Mouse (Mus musculus): Measurements from ENCODE around the gene Kdelr3.

Gene Kdelr3

DNA sequence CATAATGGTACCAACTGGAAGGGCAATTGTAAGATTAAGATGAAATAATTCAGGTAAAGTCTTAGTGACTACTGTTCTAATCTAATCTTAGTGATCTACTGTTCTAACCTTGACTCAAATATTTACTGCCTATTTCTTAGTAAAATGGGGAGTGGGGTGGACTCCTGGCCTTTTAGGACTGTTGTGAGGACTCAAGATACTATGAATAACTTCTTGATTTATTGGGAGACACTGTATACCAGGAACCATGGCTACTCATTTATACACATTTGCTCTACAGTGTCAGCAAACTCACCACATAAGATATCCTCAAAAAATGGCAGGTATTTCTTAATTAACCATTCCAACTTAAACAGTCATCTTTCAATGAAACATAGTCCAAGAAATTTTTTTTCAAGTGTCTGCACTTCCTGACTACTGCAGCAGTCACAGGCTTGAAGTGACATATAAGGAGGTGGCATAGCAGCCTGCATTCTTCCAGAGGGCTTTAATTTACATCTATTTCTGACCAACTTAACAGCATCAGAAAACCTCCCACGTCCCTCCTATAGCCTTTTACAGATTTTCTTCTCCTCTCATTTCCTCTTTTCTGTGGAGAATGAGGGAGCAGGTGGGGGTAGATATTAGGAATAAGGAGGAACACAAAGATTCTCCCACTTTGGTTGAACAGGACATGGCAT lies 59.5 kb downstream of the Kdelr3 start:
- DNase-seq (ENCODE audit: low read depth) = no peak

DNA sequence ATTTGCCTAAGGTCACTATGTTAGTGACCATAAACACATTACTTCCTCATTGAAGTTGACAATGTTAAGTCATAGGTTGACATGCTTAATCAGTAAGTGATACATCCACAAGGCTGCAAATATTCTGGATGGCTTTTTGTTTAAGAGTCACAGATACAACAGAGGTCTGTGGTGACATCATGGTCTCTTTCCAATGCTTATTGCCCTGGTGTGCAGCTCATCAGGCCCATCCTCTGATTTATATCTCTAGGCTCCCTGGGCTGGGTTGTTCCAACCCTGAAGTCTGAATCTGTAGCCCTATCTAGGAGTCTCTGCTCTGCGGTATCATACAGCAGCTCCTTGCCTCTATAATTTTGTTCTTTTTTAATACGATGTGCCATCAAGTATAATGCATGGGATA lies 60.7 kb downstream of the Kdelr3 start:
- DNase-seq (ENCODE audit: low read depth) = no peak

All from fibroblast of lung, adult 2 months (primary cell).